Mouse (Mus musculus) liver, embryonic 13.5 days (tissue): ENCODE measurements around the gene Galnt4. TPM values are rescaled to one million over a fixed set of nuclear protein-coding genes. Genes with fewer than 3 reads are reported as not detected.

ENCODE experiments used
- ATAC-seq: fragments of 200-750 bp; cut with Nextera tagmentation; 2 replicates; pipeline ENCODE4 v1.8.0; 2017; ENCODE audit warnings: low read depth, mild to moderate bottlenecking, moderate number of reproducible peaks, moderate library complexity
- DNase-seq: peaks from one replicate; pipeline ENCODE4 v3.0.0; 2022
- H3K27ac ChIP-seq: fragments of 300-500 bp; sonication (generic); 2 replicates; pipeline ENCODE4 v1.5.1; 2015; ENCODE audit warnings: moderate library complexity, mild to moderate bottlenecking, inconsistent platforms
- H3K27me3 ChIP-seq: fragments of 300-500 bp; sonication (generic); 2 replicates; pipeline ENCODE4 v1.6.1; 2015; ENCODE audit warnings: mild to moderate bottlenecking, inconsistent platforms
- H3K36me3 ChIP-seq: fragments of 300-500 bp; sonication (generic); 2 replicates; pipeline ENCODE4 v1.6.1; 2015; ENCODE audit warnings: mild to moderate bottlenecking, inconsistent platforms
- H3K4me1 ChIP-seq: fragments of 300-500 bp; sonication (generic); replicated peaks from 2 replicates; pipeline ENCODE4 v1.6.1; 2015; ENCODE audit warnings: inconsistent platforms
- H3K4me2 ChIP-seq: fragments of 300-500 bp; sonication (generic); 2 replicates; pipeline ENCODE4 v1.6.1; 2015; ENCODE audit warnings: inconsistent platforms, mild to moderate bottlenecking, moderate library complexity
- H3K4me3 ChIP-seq: fragments of 300-500 bp; sonication (generic); replicated peaks from 2 replicates; pipeline ENCODE4 v1.5.1; 2015; ENCODE audit warnings: mild to moderate bottlenecking, inconsistent platforms
- H3K9ac ChIP-seq: fragments of 300-500 bp; sonication (generic); 2 replicates; pipeline ENCODE4 v1.6.1; 2015; ENCODE audit warnings: mild to moderate bottlenecking, inconsistent platforms
- H3K9me3 ChIP-seq: fragments of 300-500 bp; sonication (generic); replicated peaks from 2 replicates; pipeline ENCODE4 v1.6.1; 2016; ENCODE audit warnings: inconsistent platforms
- whole genome bisulfite sequencing: fragments of 180-500 bp; shearing (Covaris S2); methylation state at CpG from one replicate; pipeline ENCODE4 v1.1.7; 2015; ENCODE audit not compliant: insufficient replicate concordance; 5-methylcytosine and 5-hydroxymethylcytosine counted together
- polyA plus RNA-seq: library from polyadenylated mRNA; unstranded; fragments of >200 nt; fragmentation: Nextera tagmentation; extraction: Ambion mirVana; gene quantifications from 2 replicates; pipeline ENCODE4 v1.2.1, GENCODE M21; 2015

Gene Galnt4
- polyA plus RNA-seq, 1 experiment from 2014 or later: 2.6 TPM

DNA sequence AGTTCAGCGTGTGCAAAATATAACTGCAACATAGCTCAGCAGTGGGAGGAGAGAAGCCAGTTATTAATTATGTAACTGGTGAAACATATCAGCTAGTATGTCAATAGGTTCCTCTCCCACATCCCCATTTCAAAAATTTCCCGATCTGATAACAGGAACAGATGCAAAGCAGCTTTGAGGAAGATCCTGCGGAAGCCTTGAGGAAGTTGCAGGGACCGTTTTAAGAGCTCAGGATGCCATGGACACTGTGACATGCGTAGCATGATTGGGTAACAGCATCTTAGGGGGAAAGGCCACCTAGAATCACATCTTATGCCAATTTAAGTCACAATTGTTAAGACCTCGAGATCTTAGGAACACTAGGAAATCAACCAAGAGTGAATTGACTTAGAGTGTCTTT lies 18.1 kb upstream of the Galnt4 start:
- Histone ChIP-seq H3K4me2 (no peak overlapping the region), H3K9me3 (no peaks in the 10 kb centered on the region), H3K36me3 (no peaks in the 10 kb centered on the region), H3K4me1 (no peaks in the 10 kb centered on the region), H3K4me3 (no peak overlapping the region), H3K9ac (no peak overlapping the region), H3K27me3 (0 out of 2 replicates have a peak, but pooled peaks cover 4% of the 10 kb centered on the region), H3K27ac (no peak overlapping the region)
- DNase-seq (no peak), ATAC-seq (no peak)
- 33% methylated on average over 6 of the region's 6 CpGs for whole genome bisulfite sequencing

DNA sequence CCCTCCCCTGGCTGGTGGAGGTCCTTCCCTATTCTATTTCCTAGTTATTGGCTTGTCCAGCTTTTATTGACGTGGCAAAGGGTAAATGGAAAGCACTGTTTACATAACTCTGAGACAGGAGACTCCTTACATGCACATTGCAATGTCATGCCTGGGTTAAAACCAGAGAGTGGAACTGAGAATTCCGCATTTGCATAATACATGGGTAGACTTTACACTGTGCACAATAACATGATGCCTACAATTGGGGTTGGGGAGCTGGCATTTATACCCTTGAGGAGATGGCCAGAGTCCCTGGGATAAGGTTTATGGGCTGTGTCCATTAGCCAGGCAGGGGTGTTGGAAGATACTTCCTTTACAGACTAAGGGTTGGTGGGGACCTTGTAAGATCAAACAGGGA lies 14.6 kb upstream of the Galnt4 start:
- Histone ChIP-seq H3K27ac (no peak overlapping the region), H3K4me1 (no peaks in the 10 kb centered on the region), H3K36me3 (no peaks in the 10 kb centered on the region), H3K9ac (no peak overlapping the region), H3K9me3 (no peaks in the 10 kb centered on the region), H3K4me2 (no peak overlapping the region), H3K4me3 (no peak overlapping the region), H3K27me3 (no peaks in the 10 kb centered on the region)
- 57% methylated on average over 2 of the region's 2 CpGs for WGBS
- DNase-seq: no peak
- ATAC-seq: no peak

DNA sequence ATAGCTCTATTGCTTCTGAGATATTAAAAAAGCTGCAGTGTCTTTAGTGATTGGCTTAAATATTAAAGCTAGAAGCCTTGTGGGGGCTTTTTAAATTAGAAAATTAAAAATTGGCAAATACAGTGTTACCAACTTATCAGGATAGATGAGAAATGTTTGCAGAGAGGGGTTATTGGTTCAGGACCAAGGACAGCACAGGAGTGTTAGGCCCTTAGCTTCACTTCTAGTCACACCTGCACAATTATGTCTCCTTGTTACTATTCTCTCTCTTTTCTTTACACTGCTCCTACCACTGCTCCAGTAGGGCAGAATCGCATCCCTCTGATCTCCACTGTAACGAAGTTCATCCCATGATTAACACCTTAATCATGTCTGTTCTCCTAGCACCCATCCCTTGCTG lies 12.8 kb upstream of the Galnt4 start:
- no peak overlapping the region for H3K4me2 ChIP-seq
- H3K27me3 ChIP-seq: no peaks in the 10 kb centered on the region
- whole genome bisulfite sequencing: 63% methylated on average over 2 of the region's 2 CpGs
- no peaks in the 10 kb centered on the region for H3K9me3 ChIP-seq
- H3K27ac ChIP-seq: no peak overlapping the region
- no peaks in the 10 kb centered on the region for H3K4me1 ChIP-seq
- no peak for DNase-seq
- H3K36me3 ChIP-seq: no peaks in the 10 kb centered on the region
- ATAC-seq: no peak
- H3K4me3 ChIP-seq: no peak overlapping the region
- H3K9ac ChIP-seq: no peak overlapping the region

DNA sequence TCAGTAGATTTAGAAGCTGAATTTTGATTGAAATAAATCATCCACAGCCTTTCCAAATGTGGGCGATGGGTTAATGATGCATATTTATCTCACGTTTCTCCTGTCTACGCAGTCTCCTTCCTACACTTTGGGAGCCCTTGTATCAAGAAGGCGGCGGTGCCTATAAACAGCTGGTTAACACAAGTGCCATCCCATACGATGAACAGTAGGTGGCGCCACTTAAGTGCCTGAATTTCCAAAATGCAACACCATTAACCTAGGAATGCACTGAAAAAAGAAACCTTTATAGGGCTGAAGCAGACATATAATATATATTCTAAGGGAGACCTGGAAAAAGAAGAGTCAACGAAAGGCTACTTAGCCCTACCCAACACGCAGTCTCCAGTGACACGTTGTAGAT lies 10.6 kb upstream of the Galnt4 start:
- no peak overlapping the region for H3K27ac ChIP-seq
- H3K27me3 ChIP-seq: no peaks in the 10 kb centered on the region
- DNase-seq: no peak
- no peak overlapping the region for H3K4me3 ChIP-seq
- 60% methylated on average over 10 of the region's 10 CpGs for WGBS
- H3K9ac ChIP-seq: no peak overlapping the region
- H3K4me2 ChIP-seq: no peak overlapping the region
- H3K36me3 ChIP-seq: no peaks in the 10 kb centered on the region
- H3K4me1 ChIP-seq: no peaks in the 10 kb centered on the region
- ATAC-seq: no peak
- no peaks in the 10 kb centered on the region for H3K9me3 ChIP-seq

DNA sequence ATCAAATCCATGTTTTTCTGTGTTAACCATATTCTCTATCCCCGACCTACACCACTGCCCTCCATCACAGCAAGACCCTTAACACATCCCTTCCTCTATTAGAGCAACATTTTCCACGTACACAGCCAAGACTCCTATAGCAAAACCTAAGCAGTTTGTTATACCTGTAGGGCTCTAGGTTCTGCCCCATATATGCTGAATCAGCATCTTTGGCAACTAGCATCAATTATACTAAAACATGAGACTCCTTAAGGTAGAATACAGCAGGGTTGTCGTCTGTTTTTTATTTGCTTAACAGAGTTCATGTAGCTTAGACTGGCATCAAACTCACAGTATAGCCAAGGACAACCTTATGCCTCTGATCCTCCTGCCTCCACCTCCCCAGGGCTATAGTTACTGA lies 2.4 kb upstream of the Galnt4 start:
- Histone ChIP-seq H3K9ac (no peak overlapping the region), H3K36me3 (peaks cover 15% of the 10 kb centered on the region), H3K4me2 (peak overlapping the region; percentile 99), H3K4me3 (peak overlapping the region; percentile 93; the same call in 1 of the 2 replicates), H3K27me3 (no peaks in the 10 kb centered on the region), H3K4me1 (peaks cover 24% of the 10 kb centered on the region), H3K9me3 (no peaks in the 10 kb centered on the region; the same call in 1 of the 2 replicates), H3K27ac (no peak overlapping the region)
- WGBS: 69% methylated on average over 3 of the region's 3 CpGs
- ATAC-seq (no peak), DNase-seq (no peak)

DNA sequence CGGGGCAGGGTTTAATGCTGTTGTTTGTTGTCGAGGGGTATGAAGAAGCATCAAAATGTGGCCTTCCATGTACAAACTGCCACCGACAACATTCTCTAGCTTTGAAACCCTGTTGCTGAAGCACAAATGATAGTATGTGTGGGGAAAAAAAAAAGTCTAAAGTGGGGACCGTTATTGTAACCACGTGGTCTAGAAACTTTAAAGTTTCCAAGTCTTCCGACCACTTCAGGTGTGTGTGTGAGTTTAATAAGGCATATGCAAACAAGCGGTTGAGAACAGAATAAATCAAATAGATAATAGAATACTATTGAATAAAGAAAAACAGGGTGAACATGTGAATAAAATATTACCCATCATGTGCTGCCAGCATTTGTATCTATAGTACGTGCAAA lies 1.7 kb upstream of the Galnt4 start:
- DNase-seq: no peak
- WGBS: 41% methylated on average over 8 of the region's 8 CpGs
- 0 out of 2 replicates have a peak overlapping the region, but pooled peaks have one; percentile 80 for H3K27ac ChIP-seq

DNA sequence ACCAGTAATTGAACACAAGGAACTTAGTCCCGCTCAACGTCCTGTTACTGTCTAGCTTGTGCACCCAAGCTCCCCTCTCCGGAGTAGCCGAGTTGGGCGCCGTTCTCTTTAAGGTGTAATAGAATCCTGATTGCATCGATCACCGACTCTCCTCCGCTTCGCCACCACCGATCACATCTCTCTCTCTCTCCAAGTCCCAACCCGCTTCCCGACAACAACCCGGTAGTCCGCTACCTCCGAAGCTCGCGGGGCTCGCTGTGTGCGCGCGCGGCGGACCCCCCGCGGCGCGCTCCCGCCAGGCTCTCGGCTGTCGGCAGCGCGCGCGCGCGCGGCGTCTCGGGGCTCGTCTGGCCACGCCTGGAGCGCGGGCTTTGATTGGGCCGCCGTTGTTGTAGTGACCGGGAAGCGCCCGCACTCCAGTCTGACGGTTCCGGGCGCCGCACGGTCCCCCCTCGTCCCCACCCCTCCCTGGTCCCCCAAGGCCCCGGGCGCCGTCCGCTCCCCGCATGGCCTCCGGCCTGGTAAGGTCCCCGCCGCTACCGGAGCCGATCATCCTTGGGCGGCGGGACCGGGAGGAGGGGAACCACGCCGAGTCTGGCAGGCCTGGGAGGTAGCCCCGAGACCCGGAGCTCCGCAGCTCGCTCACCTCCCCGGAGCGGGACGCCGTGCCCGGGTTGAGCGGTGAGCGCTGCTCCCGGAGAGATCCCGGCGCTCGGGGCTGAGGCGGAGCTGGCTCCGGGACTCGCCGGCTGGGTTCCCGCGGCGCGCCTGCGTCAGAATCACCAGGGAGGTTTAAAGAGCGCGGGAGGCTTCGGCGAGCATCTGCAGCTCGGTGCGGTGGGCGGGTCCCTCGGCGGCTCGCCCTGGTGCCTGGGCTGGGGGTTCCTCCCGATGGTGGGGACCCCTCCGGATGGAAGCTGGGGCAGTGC lies 992 bp upstream of the Galnt4 start, which contains the start of gene Poc1b:
Poc1b (plus strand) TSS at position 334 of the 929 bp plus-strand sequence.
- WGBS: under 1% methylated on average over 102 of the region's 106 CpGs
- H3K4me2 ChIP-seq: peak within 1 kb of the TSS; percentile 99
- H3K4me1 ChIP-seq: peaks cover 30% of the 10 kb centered on the region
- peak; percentile 91 for ATAC-seq
- peak; percentile 76 for DNase-seq
- H3K4me3 ChIP-seq: peak within 1 kb of the TSS; percentile 93
- H3K9ac ChIP-seq: peak within 1 kb of the TSS; percentile 89
- no peaks in the 10 kb centered on the region; the same call in 1 of the 2 replicates for H3K9me3 ChIP-seq
- H3K27me3 ChIP-seq: no peaks in the 10 kb centered on the region
- peaks cover 15% of the 10 kb centered on the region for H3K36me3 ChIP-seq
- H3K27ac ChIP-seq: peak within 1 kb of the TSS; percentile 80

More for the DNA sequence above, 1.7 kb upstream of the Galnt4 start:
- Histone ChIP-seq H3K9ac (peak overlapping the region; percentile 89), H3K4me1 (peaks cover 28% of the 10 kb centered on the region), H3K27me3 (no peaks in the 10 kb centered on the region), H3K4me2 (peak overlapping the region; percentile 99), H3K4me3 (peak overlapping the region; percentile 93), H3K9me3 (no peaks in the 10 kb centered on the region; the same call in 1 of the 2 replicates), H3K36me3 (peaks cover 15% of the 10 kb centered on the region)
- no peak for ATAC-seq

DNA sequence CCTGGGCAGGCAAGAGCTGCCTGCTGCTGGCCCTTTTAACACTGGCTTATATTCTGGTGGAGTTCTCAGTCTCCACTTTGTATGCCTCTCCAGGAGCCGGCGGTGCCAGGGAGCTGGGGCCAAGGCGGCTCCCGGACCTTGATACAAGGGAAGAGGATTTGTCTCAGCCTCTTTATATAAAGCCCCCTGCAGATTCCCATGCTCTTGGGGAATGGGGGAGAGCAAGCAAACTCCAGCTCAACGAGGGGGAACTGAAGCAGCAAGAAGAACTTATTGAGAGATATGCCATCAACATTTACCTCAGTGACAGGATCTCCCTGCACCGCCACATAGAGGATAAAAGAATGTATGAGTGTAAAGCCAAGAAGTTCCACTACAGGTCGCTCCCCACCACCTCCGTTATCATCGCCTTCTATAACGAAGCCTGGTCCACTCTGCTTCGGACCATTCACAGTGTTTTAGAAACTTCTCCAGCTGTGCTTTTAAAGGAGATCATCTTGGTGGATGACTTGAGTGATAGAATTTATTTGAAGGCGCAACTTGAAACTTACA lies 548 bp downstream of the Galnt4 start:
- H3K27me3 ChIP-seq: no peaks in the 10 kb centered on the region
- no peak overlapping the region for H3K27ac ChIP-seq
- H3K36me3 ChIP-seq: peaks cover 15% of the 10 kb centered on the region
- 47% methylated on average over 12 of the region's 12 CpGs for WGBS
- peak overlapping the region; percentile 99 for H3K4me2 ChIP-seq
- peak overlapping the region; percentile 93 for H3K4me3 ChIP-seq
- H3K4me1 ChIP-seq: peaks cover 33% of the 10 kb centered on the region
- no peak for ATAC-seq
- peak overlapping the region; percentile 89 for H3K9ac ChIP-seq
- no peaks in the 10 kb centered on the region; the same call in 1 of the 2 replicates for H3K9me3 ChIP-seq
- no peak for DNase-seq

DNA sequence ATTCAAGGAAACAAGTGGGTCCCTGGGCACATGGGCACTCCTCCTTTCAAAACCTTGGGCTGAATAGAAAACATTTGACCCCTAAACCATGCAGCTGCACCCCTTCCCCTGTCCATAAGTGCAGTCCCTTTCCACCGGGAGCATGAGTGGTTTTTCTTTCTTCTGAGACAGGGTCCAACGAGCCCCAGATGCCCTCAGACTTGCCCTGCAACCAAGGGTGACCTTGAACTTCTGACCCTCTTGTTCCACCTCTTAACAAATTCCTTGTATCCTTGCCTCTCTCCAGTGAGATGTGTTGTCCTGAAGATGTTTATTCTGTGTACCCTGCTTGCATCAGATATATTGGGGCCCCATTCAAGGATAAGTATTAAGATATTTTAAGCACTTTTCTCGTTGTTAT lies 5.6 kb downstream of the Galnt4 start:
- H3K4me1 ChIP-seq: peaks cover 34% of the 10 kb centered on the region
- ATAC-seq (no peak), DNase-seq (no peak)
- WGBS: 52% methylated on average over 3 of the region's 3 CpGs
- H3K9me3 ChIP-seq: no peaks in the 10 kb centered on the region; the same call in 1 of the 2 replicates
- H3K4me3 ChIP-seq: no peak overlapping the region
- no peaks in the 10 kb centered on the region for H3K27me3 ChIP-seq
- no peak overlapping the region for H3K9ac ChIP-seq
- H3K36me3 ChIP-seq: peaks cover 15% of the 10 kb centered on the region
- H3K4me2 ChIP-seq: no peak overlapping the region
- no peak overlapping the region for H3K27ac ChIP-seq

DNA sequence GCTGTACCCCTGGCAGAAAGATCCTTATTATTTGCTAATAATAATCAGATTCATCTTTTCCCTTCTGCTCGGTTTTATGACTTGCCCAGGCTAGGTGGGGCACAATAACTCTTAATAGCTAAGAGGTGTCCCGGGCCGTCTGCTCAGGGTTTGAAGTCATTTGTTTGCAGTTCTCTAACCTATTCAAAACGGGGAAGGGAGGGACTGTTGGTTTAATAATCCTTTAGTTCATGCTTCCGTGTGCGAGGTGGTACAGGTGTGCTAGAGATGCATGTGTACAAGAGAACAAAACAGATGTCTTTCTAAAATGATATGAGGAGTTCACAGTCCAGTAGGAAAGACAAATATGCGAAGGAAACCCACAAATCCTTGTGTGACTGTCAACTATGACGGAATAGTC lies 6.3 kb downstream of the Galnt4 start:
- Histone ChIP-seq H3K27ac (no peak overlapping the region), H3K9me3 (no peaks in the 10 kb centered on the region; the same call in 1 of the 2 replicates), H3K9ac (no peak overlapping the region), H3K4me1 (peaks cover 30% of the 10 kb centered on the region), H3K4me3 (no peak overlapping the region), H3K27me3 (no peaks in the 10 kb centered on the region), H3K36me3 (peaks cover 11% of the 10 kb centered on the region), H3K4me2 (no peak overlapping the region)
- ATAC-seq: no peak
- WGBS: 68% methylated on average over 8 of the region's 8 CpGs
- no peak for DNase-seq

DNA sequence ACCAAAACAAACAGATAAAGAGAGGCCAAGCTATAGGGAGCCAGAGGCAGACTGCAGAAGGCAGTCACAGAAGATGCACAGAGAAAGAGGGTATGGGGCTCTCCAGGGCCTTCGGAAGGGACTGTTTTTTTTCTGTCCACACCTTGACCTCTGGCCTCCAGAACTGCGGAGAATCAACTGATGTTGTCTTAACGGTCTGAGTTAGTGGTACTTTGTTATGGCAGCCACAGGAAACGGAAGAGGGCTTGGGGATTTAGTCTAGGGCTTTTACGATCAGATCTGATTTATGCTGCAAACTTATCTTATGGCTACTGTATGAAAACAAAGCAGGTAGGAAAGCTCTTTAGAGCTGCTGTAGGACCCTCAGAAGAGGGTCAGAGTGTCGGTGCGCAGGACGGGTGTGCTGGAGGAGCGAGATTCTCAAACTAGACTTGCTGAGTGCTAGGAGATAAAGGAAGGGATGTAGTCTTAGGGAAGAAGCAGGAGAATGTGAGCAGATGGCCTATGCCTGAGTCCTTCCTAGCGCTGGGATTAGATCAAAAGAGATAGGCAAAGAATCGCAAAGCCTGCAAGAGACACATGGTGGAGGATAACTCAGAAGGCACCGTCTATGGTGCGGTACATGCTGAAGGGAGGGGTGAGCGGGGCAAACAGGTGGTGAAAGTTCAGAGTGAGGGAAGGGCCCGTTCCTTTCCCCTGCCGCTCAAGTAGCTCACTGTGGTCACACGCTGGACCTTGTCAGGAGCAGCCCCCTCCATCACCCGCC lies 7.7 kb downstream of the Galnt4 start:
- no peaks in the 10 kb centered on the region; the same call in 1 of the 2 replicates for H3K36me3 ChIP-seq
- 50% methylated on average over 18 of the region's 18 CpGs for WGBS
- H3K27ac ChIP-seq: no peak overlapping the region
- ATAC-seq: no peak; the same call in 1 of the 2 replicates
- H3K4me1 ChIP-seq: peaks cover 30% of the 10 kb centered on the region
- no peak overlapping the region for H3K4me3 ChIP-seq
- H3K27me3 ChIP-seq: no peaks in the 10 kb centered on the region
- H3K9ac ChIP-seq: no peak overlapping the region
- DNase-seq: no peak
- H3K4me2 ChIP-seq: no peak overlapping the region
- H3K9me3 ChIP-seq: no peaks in the 10 kb centered on the region
